Mouse (Mus musculus): ENCODE measurements around the gene Wdr61.

The Wdr61 gene

GRCm38 (mm10) chr9:54683814-54684605, 50.3 kb downstream of the Wdr61 start:
- intact Hi-C loops (cut with DNase I): no loop called here

- intact Hi-C loops (cut with DNase I): no loop called here
Observed at GRCm38 (mm10) chr9:54682846-54683245, 51.5 kb downstream of the Wdr61 start.

GRCm38 (mm10) chr9:54676531-54676986, 57.8 kb downstream of the Wdr61 start:
- intact Hi-C loops (cut with DNase I): loop anchor here (1.0 to 5.0 kb wide), 3 partner anchors 44 to 129 kb away; no protein-coding TSS in a partner anchor

DNA sequence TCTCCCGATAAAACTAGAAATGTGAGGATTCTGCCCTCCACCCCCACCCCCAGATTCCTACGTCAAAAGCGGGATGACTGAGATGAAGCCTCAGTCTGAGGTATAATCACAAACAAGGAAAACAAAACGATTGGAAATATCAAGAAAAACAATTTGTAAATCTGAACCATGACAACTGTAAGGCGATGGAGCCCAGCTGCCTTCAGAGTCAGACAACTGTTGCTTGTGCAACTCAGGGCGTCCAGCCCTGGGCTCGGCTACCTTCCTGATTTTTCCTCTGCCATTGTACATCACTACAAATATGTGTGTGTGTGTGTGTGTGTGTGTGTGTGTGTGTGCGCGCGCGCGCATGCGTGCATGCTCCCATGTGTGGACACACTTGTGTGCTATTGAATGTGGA, 60.4 kb downstream of the Wdr61 start:
- intact Hi-C loops (cut with DNase I): no loop called here

DNA sequence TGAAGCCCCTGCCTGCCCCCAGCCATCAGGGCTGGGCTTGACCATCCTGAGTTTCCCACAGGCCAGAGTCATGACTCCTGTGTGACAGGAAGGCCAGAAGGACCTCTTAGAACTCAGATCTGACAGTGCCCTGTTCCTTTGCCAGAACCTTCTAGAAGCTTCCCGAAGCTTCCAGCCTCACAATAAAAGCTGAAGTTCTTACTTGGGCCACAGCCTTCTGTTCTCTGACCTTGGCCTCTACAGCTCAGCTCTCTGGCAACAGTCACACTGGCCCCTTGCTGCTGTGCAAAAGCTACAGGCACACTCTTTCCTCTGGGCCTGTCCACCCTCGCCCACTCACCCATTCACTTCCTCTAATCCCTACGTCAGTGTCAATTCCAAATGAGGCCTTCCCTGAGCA, 62.4 kb downstream of the Wdr61 start:
- intact Hi-C loops (cut with DNase I): no loop called here

DNA sequence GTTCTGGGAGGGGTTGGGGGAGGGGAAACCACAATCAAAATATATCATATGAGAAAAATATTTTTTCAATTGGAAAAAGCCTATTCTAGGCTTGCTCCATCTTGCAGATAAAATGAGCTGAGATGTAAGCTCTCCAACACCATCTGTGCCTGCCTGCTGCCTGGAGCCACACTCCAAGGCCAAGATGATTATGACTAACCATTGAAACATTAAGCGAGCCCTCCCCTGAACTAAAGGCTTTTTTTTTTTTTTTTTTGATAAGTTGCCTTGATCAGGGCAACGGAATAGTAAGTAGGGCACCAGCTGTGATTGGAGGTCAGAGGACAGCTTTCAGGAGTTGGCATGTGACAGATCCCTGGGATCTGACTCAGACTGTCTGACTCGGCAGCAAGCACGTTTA, 65.9 kb downstream of the Wdr61 start:
- intact Hi-C loops (cut with DNase I): no loop called here

GRCm38 (mm10) chr9:54666116-54666515, 68.2 kb downstream of the Wdr61 start:
- intact Hi-C loops (cut with DNase I): no loop called here

Small RNAs within 50 kb of the gene (microRNA-seq; reads per million reads assigned to microRNA genes)
- gene Mir5710: 0 to 0.11 reads per million in 2 experiments

Measured in adrenal gland (tissue).